Mouse (Mus musculus) forelimb bud, embryonic 11.5 days (tissue): ENCODE measurements around the gene Rap1gap2.

ENCODE experiments used
- DNase-seq: peaks from one replicate; pipeline ENCODE4 v3.0.0-alpha.2; 2012; ENCODE audit warnings: low read depth, low spot score

The Rap1gap2 gene

GRCm38 (mm10) chr11:74502485-74502884, 108.2 kb downstream of the Rap1gap2 start:
- DNase-seq, result no peak

- no peak for DNase-seq
Measured at GRCm38 (mm10) chr11:74501989-74502388, 108.7 kb downstream of the Rap1gap2 start.

- DNase-seq, result no peak
Measured at GRCm38 (mm10) chr11:74501061-74501460, 109.7 kb downstream of the Rap1gap2 start.

GRCm38 (mm10) chr11:74499521-74500099, 111.1 kb downstream of the Rap1gap2 start:
- no peak for DNase-seq

- no peak for DNase-seq
Measured at GRCm38 (mm10) chr11:74499058-74499457, 111.7 kb downstream of the Rap1gap2 start.

GRCm38 (mm10) chr11:74496581-74496980, 114.1 kb downstream of the Rap1gap2 start:
- DNase-seq, result no peak

GRCm38 (mm10) chr11:74493936-74494335, 116.8 kb downstream of the Rap1gap2 start:
- DNase-seq, result no peak

GRCm38 (mm10) chr11:74493172-74493862, 117.4 kb downstream of the Rap1gap2 start:
- no peak for DNase-seq

GRCm38 (mm10) chr11:74491130-74491529, 119.6 kb downstream of the Rap1gap2 start:
- no peak for DNase-seq

- DNase-seq, result no peak
Measured at GRCm38 (mm10) chr11:74489239-74489638, 121.5 kb downstream of the Rap1gap2 start.

- no peak for DNase-seq
Measured at GRCm38 (mm10) chr11:74487952-74488351, 122.8 kb downstream of the Rap1gap2 start.

- no peak for DNase-seq
Measured at GRCm38 (mm10) chr11:74485435-74486217, 125.1 kb downstream of the Rap1gap2 start.

GRCm38 (mm10) chr11:74483871-74484270, 126.8 kb downstream of the Rap1gap2 start:
- DNase-seq, result no peak

- no peak for DNase-seq
Measured at GRCm38 (mm10) chr11:74483153-74483817, 127.4 kb downstream of the Rap1gap2 start.

- no peak for DNase-seq
Measured at GRCm38 (mm10) chr11:74481797-74482196, 128.9 kb downstream of the Rap1gap2 start.

GRCm38 (mm10) chr11:74479715-74480289, 130.9 kb downstream of the Rap1gap2 start:
- no peak for DNase-seq

- no peak for DNase-seq
Measured at GRCm38 (mm10) chr11:74478877-74479276, 131.8 kb downstream of the Rap1gap2 start.

GRCm38 (mm10) chr11:74472671-74473070, 138.0 kb downstream of the Rap1gap2 start:
- DNase-seq, result no peak

- no peak for DNase-seq
Measured at GRCm38 (mm10) chr11:74468195-74468594, 142.5 kb downstream of the Rap1gap2 start.

GRCm38 (mm10) chr11:74465712-74466111, 145.0 kb downstream of the Rap1gap2 start:
- DNase-seq, result no peak

GRCm38 (mm10) chr11:74464181-74464977, 146.3 kb downstream of the Rap1gap2 start:
- DNase-seq, result no peak
